Mouse (Mus musculus) embryonic facial prominence, embryonic 11.5 days (tissue): ENCODE measurements around the gene Cd302. TPM values are rescaled to one million over a fixed set of nuclear protein-coding genes. Genes with fewer than 3 reads are reported as not detected.
A peak's percentile ranks its signal among the peaks of the same experiment; 100 is the strongest.

ENCODE experiments used
- ATAC-seq: fragments of 200-750 bp; cut with Nextera tagmentation; replicated peaks from 2 replicates; pipeline ENCODE4 v1.8.0; 2017; ENCODE audit warnings: low read depth; ENCODE audit not compliant: insufficient number of reproducible peaks, low FRiP score, low TSS enrichment
- DNase-seq: peaks from one replicate; pipeline ENCODE4 v3.0.0-alpha.2; 2015; ENCODE audit warnings: low spot score
- H3K27ac ChIP-seq: fragments of 300-500 bp; sonication (generic); replicated peaks from 2 replicates; pipeline ENCODE4 v1.5.1; 2014; ENCODE audit warnings: mild to moderate bottlenecking, low read depth, low read length, control low read depth
- H3K27me3 ChIP-seq: fragments of 300-500 bp; sonication (generic); 2 replicates; pipeline ENCODE4 v1.6.1; 2014; ENCODE audit warnings: mild to moderate bottlenecking, low read length, moderate library complexity, mixed read lengths; ENCODE audit not compliant: control insufficient read depth, insufficient read depth
- H3K36me3 ChIP-seq: fragments of 300-500 bp; sonication (generic); replicated peaks from 2 replicates; pipeline ENCODE4 v1.6.1; 2014; ENCODE audit warnings: low read depth, mild to moderate bottlenecking, low read length, moderate library complexity, mixed read lengths; ENCODE audit not compliant: control insufficient read depth, insufficient read depth
- H3K4me1 ChIP-seq: fragments of 300-500 bp; sonication (generic); 2 replicates; pipeline ENCODE4 v1.6.1; 2014; ENCODE audit warnings: low read length, mixed read lengths; ENCODE audit not compliant: control insufficient read depth, insufficient read depth
- H3K4me2 ChIP-seq: fragments of 300-500 bp; sonication (generic); 2 replicates; pipeline ENCODE4 v1.6.1; 2014; ENCODE audit warnings: low read depth, mild to moderate bottlenecking, control low read depth, low read length, moderate library complexity
- H3K4me3 ChIP-seq: fragments of 300-500 bp; sonication (generic); 2 replicates; pipeline ENCODE4 v1.5.1; 2014; ENCODE audit warnings: low read depth, low read length, control low read depth
- H3K9ac ChIP-seq: fragments of 300-500 bp; sonication (generic); replicated peaks from 2 replicates; pipeline ENCODE4 v1.6.1; 2014; ENCODE audit warnings: mild to moderate bottlenecking, control low read depth, low read length
- H3K9me3 ChIP-seq: fragments of 300-500 bp; sonication (generic); replicated peaks from 2 replicates; pipeline ENCODE4 v1.6.1; 2016; ENCODE audit warnings: mild to moderate bottlenecking, low read length, inconsistent platforms, mixed read lengths; ENCODE audit not compliant: control insufficient read depth
- WGBS: fragments of 180-500 bp; shearing (Covaris S2); extraction: QIAGEN DNeasy Blood & Tissue Kit; methylation state at CpG from one replicate; pipeline ENCODE4 v1.1.7; 2014; 5-methylcytosine and 5-hydroxymethylcytosine counted together
- polyA plus RNA-seq: library from polyadenylated mRNA; unstranded; fragments of >200 nt; fragmentation: Nextera tagmentation; extraction: Ambion mirVana; gene quantifications from 2 replicates; pipeline ENCODE4 v1.2.1, GENCODE M21; 2014

The Cd302 gene
- polyA plus RNA-seq, 1 experiment from 2014 or later = 23.7 TPM

DNA sequence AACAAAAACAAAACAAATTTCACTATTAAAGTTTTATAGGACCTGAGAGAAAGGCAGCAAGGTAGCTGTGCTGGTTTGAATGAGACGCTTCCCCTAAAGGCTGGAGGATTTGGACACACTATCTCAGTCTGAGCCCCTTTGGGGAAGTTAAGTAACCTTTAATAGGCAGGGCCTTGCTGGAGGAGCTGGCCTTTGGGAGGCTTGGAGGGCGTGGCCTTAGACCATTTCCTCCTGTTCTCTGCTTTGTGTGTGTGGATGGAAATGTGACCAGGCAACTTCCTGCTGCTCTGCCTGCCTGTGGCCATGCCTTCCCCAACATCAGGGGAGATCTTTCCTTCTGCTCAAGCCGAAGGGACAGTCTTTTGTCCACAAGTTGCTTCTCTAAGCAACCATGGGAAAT is 14.0 kb upstream of the Cd302 start:
- ATAC-seq (no peak), DNase-seq (no peak)
- 81% methylated on average over 3 of the region's 3 CpGs for WGBS
- H3K27me3 ChIP-seq = no peaks in the 10 kb centered on the region
- H3K9ac ChIP-seq = no peak overlapping the region
- H3K9me3 ChIP-seq = no peaks in the 10 kb centered on the region
- H3K4me1 ChIP-seq = no peaks in the 10 kb centered on the region
- H3K36me3 ChIP-seq = no peaks in the 10 kb centered on the region
- no peak overlapping the region for H3K4me3 ChIP-seq
- H3K27ac ChIP-seq = no peak overlapping the region
- no peak overlapping the region for H3K4me2 ChIP-seq

DNA sequence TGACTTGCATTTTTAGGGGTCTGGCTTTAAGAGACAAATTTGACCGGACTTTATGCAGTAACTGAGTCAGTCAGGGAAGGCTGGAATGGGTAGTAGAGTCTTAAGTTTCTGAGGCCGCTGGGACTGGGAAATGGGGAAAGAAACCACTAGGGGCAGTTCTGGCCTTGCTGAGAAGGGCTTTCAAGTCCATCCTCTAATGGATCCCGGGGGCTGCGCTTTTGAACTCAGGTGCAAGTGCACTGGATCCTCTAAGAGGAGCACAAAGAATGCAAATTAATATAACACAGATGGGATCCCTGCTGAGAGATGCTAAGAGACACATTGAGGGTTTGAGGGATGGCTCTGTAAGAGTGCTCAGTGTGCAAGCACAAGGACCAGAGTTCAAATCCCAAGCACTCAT is 7.1 kb upstream of the Cd302 start:
- no peak overlapping the region for H3K4me2 ChIP-seq
- no peaks in the 10 kb centered on the region for H3K4me1 ChIP-seq
- no peaks in the 10 kb centered on the region for H3K27me3 ChIP-seq
- H3K4me3 ChIP-seq = no peak overlapping the region
- ATAC-seq (no peak), DNase-seq (no peak)
- no peaks in the 10 kb centered on the region for H3K9me3 ChIP-seq
- H3K9ac ChIP-seq = no peak overlapping the region
- H3K27ac ChIP-seq = no peak overlapping the region
- H3K36me3 ChIP-seq = no peaks in the 10 kb centered on the region
- WGBS = 81% methylated on average over 4 of the region's 4 CpGs

DNA sequence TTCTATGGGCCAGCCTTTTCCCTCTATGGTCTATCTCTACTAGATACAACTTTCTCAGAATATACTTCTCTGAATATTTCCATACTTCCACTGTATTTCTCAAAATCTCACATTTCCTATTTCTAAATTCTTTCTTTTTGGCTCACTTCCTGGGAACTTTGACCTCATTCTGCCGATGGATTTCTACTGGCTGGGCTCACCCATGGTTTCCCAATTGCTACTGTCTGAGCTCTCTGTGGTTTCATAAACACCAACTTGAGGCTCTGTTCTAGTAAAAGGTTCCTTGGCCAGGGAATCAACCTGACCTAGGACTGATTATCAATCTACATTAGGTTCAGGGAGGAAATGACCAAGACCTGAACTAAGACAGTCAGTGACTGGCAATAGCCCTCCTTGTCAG is 5.2 kb upstream of the Cd302 start:
- no peak overlapping the region for H3K27ac ChIP-seq
- H3K9ac ChIP-seq = no peak overlapping the region
- WGBS = 83% methylated on average over 1 of the region's 1 CpGs
- no peaks in the 10 kb centered on the region for H3K4me1 ChIP-seq
- DNase-seq (no peak), ATAC-seq (no peak)
- H3K4me2 ChIP-seq = no peak overlapping the region
- no peak overlapping the region for H3K4me3 ChIP-seq
- no peaks in the 10 kb centered on the region for H3K9me3 ChIP-seq
- H3K27me3 ChIP-seq = no peaks in the 10 kb centered on the region
- H3K36me3 ChIP-seq = no peaks in the 10 kb centered on the region

DNA sequence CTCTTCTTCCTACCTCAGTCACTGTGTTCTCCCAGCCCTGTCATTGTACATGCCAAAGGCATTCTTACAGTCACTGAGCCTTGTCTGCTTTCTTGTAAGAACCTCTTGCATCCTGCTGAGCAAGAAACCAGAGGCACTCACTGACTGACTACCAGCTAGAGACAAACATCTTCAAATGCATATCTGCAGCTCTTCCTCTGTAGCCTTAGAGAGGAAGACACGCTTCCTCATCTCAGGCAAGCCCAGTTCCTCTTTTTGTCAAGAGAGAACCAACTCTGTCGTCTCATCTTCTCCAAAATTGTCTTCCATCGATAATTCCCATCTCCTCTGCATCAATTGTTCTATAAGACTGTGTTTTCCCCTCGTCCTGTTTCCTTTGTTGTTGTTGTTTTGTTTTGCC is 4.3 kb upstream of the Cd302 start:
- no peaks in the 10 kb centered on the region for H3K36me3 ChIP-seq
- no peaks in the 10 kb centered on the region for H3K9me3 ChIP-seq
- H3K4me1 ChIP-seq = no peaks in the 10 kb centered on the region
- no peak overlapping the region for H3K27ac ChIP-seq
- H3K9ac ChIP-seq = no peak overlapping the region
- DNase-seq (no peak), ATAC-seq (no peak)
- no peaks in the 10 kb centered on the region for H3K27me3 ChIP-seq
- no peak overlapping the region for H3K4me2 ChIP-seq
- H3K4me3 ChIP-seq = no peak overlapping the region
- WGBS = 91% methylated on average over 4 of the region's 4 CpGs

DNA sequence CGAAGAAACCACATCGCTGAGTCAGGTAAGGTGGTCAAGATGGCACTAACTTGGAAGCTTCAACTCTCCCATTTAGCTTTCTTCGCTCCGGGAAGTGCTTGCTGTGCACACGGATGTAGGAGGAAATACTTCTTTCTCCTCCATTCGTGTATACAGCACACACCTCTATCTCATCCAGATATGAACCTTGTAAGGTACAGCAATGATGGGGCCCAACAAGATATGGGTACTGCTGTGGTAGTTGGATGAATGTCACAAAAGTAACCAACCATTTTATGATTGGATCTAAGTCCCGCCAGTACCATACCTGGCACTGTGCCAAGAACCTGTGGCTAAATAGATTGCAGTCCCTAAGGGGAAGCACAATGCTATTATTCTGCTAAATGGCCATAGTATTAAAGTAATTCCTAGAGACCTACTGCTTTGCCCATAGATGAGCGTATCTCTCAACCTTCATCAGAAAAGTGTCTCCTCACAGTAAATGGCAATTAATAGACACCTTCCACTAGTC is 874 bp upstream of the Cd302 start:
- no peak for DNase-seq

DNA sequence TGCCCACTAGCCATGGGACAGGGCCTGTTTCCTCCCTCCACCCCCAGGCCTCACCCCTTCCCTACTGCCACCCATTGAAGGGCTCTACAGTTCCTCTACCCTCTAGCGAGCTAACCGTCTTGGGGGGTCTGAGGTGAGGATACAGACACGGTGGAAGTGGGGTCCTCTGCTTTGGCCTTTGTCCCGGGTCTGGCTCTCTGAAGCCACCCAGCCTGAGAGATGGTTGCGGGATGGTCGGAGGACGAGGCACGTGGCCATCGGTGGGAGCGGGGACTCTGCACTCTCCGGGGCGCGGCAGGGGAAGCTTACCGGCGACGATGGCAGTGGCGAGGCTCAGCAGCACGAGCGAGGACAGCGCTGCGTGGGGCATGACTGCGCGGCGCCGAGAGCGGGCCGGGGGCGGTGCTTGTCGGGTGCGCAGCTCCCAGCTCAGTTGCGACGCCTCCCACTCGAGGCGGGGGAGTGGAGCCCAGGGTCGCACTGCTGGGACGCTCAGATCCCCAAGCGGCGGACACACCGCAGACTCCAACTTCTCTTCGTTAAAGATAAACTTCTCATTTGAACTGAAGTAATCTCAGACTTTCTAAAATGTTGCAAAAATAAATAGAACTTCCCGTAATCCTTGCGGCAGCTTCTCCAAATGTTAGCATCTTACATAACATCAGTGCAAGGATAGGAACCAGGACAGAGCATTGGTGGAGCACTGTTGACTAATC is 379 bp downstream of the Cd302 start:
- peak overlapping the region; percentile 50 for H3K4me3 ChIP-seq
- H3K4me1 ChIP-seq = no peaks in the 10 kb centered on the region
- peak; percentile 85 for ATAC-seq
- H3K36me3 ChIP-seq = no peaks in the 10 kb centered on the region
- peak overlapping the region; percentile 69 for H3K9ac ChIP-seq
- H3K9me3 ChIP-seq = no peaks in the 10 kb centered on the region
- DNase-seq = peak; percentile 66
- no peak overlapping the region for H3K27ac ChIP-seq
- 1% methylated on average over 41 of the region's 42 CpGs for WGBS
- H3K4me2 ChIP-seq = peak overlapping the region; percentile 88
- H3K27me3 ChIP-seq = no peaks in the 10 kb centered on the region

More for the DNA sequence above, 874 bp upstream of the Cd302 start:
- no peak overlapping the region for H3K27ac ChIP-seq
- H3K4me2 ChIP-seq = no peak overlapping the region
- H3K36me3 ChIP-seq = no peaks in the 10 kb centered on the region
- H3K4me3 ChIP-seq = no peak overlapping the region
- H3K27me3 ChIP-seq = no peaks in the 10 kb centered on the region
- H3K4me1 ChIP-seq = no peaks in the 10 kb centered on the region
- no peak for ATAC-seq
- H3K9me3 ChIP-seq = no peaks in the 10 kb centered on the region
- 93% methylated on average over 8 of the region's 8 CpGs for WGBS
- H3K9ac ChIP-seq = no peak overlapping the region

DNA sequence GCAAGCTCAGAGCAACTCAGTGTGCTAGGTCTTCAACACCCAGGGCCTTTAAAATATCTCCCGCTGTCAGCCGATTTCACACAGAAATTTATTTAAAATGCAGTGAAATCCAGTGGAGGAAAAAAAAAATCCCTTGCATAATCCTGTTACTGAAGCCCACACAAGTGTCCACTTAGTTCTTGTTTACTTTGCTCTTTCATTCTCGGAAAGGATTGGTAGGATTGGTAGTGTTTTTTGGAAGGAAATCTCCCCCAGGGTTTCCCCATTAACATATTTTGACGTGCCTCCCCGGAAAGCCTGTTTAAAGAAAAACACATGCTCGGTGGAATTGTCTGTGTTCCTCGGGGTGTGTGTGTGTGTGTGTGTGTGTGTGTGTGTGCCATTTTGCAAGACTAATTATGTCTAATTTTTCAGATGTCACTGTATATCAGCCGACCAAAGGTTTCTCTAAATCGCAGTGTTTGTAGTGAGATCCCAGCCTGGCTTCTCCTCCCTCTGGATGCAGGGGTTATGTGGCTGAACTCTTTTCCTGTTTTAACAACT is 1.0 kb downstream of the Cd302 start:
- peak overlapping the region; percentile 69; the same call in 1 of the 2 replicates for H3K9ac ChIP-seq
- ATAC-seq (no peak), DNase-seq (no peak)
- 6% methylated on average over 9 of the region's 9 CpGs for WGBS
- no peaks in the 10 kb centered on the region for H3K27me3 ChIP-seq
- H3K4me1 ChIP-seq = no peaks in the 10 kb centered on the region
- H3K4me3 ChIP-seq = peak overlapping the region; percentile 50
- H3K36me3 ChIP-seq = no peaks in the 10 kb centered on the region
- no peak overlapping the region for H3K27ac ChIP-seq
- H3K9me3 ChIP-seq = no peaks in the 10 kb centered on the region
- peak overlapping the region; percentile 88 for H3K4me2 ChIP-seq

DNA sequence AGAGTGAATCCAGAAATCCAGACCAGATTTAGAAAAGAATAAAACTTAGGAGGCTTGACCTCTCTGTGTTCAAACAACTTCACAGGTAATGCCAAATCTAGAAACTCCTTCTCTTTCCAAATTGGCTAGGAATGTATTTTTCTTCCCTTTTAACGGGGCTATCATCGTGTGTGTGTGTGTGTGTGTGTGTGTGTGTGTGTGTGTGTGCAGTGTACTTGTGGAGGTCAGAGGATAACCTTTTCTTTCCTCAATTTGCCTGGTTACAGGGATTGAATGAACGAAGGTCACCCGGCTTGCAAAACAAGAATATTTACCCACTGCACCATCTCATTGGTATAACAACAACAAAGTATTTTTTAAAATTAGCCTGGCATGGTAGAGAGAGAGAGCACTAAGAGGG is 1.7 kb downstream of the Cd302 start:
- no peak overlapping the region; the same call in 1 of the 2 replicates for H3K4me2 ChIP-seq
- H3K4me3 ChIP-seq = no peak overlapping the region
- ATAC-seq (no peak), DNase-seq (no peak)
- no peak overlapping the region for H3K27ac ChIP-seq
- no peaks in the 10 kb centered on the region for H3K9me3 ChIP-seq
- no peak overlapping the region for H3K9ac ChIP-seq
- no peaks in the 10 kb centered on the region for H3K4me1 ChIP-seq
- no peaks in the 10 kb centered on the region for H3K36me3 ChIP-seq
- 56% methylated on average over 4 of the region's 4 CpGs for WGBS
- no peaks in the 10 kb centered on the region for H3K27me3 ChIP-seq
